Mouse (Mus musculus): ENCODE results near the gene Ptprt.
"Not testable (repeated sequence)": the region's sequence is repeated elsewhere in the genome, so short reads cannot be mapped to it uniquely, and the experiment has no call there.

Ptprt gene

GRCm38 (mm10) chr2:161513256-161513655 is 1147.7 kb downstream of the Ptprt start:
- DNase-seq: no peak

GRCm38 (mm10) chr2:161511880-161512570 is 1148.9 kb downstream of the Ptprt start:
- not testable (repeated sequence) for DNase-seq

GRCm38 (mm10) chr2:161511101-161511759 is 1149.7 kb downstream of the Ptprt start:
- DNase-seq: no peak

GRCm38 (mm10) chr2:161499097-161499899 is 1161.6 kb downstream of the Ptprt start:
- no peak for DNase-seq

- peak; percentile 3 for DNase-seq
These were observed 1162.4 kb downstream of the Ptprt start for GRCm38 (mm10) chr2:161498449-161499096.

GRCm38 (mm10) chr2:161481741-161482140 is 1179.2 kb downstream of the Ptprt start:
- no peak for DNase-seq

GRCm38 (mm10) chr2:161480445-161480844 is 1180.5 kb downstream of the Ptprt start:
- DNase-seq: no peak

Data from right cerebral cortex, postnatal 4 days (tissue).